8 mouse cellular contexts compared by ENCODE assay signal in the genomic region with DNA sequence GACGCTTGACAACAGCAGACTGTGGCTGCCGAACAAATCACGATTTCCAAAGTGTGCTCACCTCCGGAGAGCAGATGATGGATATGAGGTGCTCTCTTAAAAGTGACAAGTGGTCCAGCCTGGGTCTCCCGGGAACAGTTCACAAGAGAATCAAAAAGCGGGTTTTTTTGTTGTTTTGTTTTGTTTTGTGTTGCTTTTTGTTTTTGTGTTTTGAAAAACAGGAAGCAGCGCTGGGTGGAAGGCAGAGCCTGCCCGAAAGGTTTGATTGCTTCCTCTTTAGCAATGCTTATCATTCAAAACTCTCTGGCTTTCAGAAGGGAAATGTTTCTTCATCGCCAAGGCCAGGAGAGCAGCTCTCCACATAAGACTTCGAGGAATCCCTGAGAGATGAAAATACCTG. TPM values are rescaled to one million over a fixed set of nuclear protein-coding genes. Genes with fewer than 3 reads are reported as not detected.
DNase-seq lines count a peak whose midpoint lies in the region; ATAC-seq lines count a peak whose summit lies in the region.

No protein-coding gene starts in this region.

- peaks cover 11% of the 10 kb centered on the region for H3K4me1 ChIP-seq in heart, embryonic 10.5 days
- peaks cover 11% of the 10 kb centered on the region for H3K4me1 ChIP-seq in hindbrain, embryonic 14.5 days (replicated peaks; ENCODE audit: control insufficient read depth, insufficient read depth, low read length)

- peaks cover 4% of the 10 kb centered on the region; the same call in 1 of the 2 replicates for H3K9me3 ChIP-seq in heart, embryonic 10.5 days
- no peaks in the 10 kb centered on the region for H3K9me3 ChIP-seq in hindbrain, embryonic 14.5 days (ENCODE audit: control insufficient read depth, low read length)

- DNase-seq in heart, embryonic 10.5 days (ENCODE audit: low spot score), result no peak
- no peak for DNase-seq in heart, postnatal 14 days
- DNase-seq in hindbrain, embryonic 14.5 days (ENCODE audit: low spot score), result no peak
- DNase-seq in right cerebral cortex, postnatal 14 days, result no peak
- no peak for DNase-seq in layer of hippocampus, adult 8-10 months (ENCODE audit: low spot score in 2 of 2)
- DNase-seq in embryo, embryonic 11 days, result no peak

- H3K79me2 ChIP-seq in macrophage (ENCODE audit: inconsistent target), result peaks cover 39% of the 10 kb centered on the region

- H3K27me3 ChIP-seq in heart, embryonic 10.5 days (ENCODE audit: insufficient read depth, poor library complexity, severe bottlenecking), result no peaks in the 10 kb centered on the region
- H3K27me3 ChIP-seq in hindbrain, embryonic 14.5 days (ENCODE audit: control insufficient read depth, insufficient read depth, low read length), result no peaks in the 10 kb centered on the region

- H3K36me3 ChIP-seq in heart, embryonic 10.5 days, result no peaks in the 10 kb centered on the region
- no peaks in the 10 kb centered on the region for H3K36me3 ChIP-seq in hindbrain, embryonic 14.5 days (replicated peaks; ENCODE audit: control insufficient read depth, insufficient read depth)
- no peaks in the 10 kb centered on the region for H3K36me3 ChIP-seq in macrophage (ENCODE audit: inconsistent target)

- H3K27ac ChIP-seq in heart, embryonic 10.5 days, result peak overlapping the region; percentile 97
- H3K27ac ChIP-seq in hindbrain, embryonic 14.5 days, result no peak overlapping the region; the same call in 1 of the 2 replicates
- H3K27ac ChIP-seq in macrophage, result peak overlapping the region; percentile 95

- 17% methylated on average over 10 of the region's 10 CpGs for WGBS in heart, embryonic 10.5 days
- 28% methylated on average over 10 of the region's 10 CpGs for WGBS in hindbrain, embryonic 14.5 days
- 1% methylated on average over 9 of the region's 10 CpGs for WGBS in macrophage (ENCODE audit: missing documents)

- peak overlapping the region; percentile 76 for H3K9ac ChIP-seq in hindbrain, embryonic 14.5 days

- intact Hi-C loops in heart, postnatal 14 days (cut with DNase I), result loop anchor here (2.0 to 5.0 kb wide), 2 partner anchors 24 to 60 kb away; partner anchors contain the start of gene Cebpa

- peak overlapping the region; percentile 97 for H3K4me3 ChIP-seq in heart, embryonic 10.5 days
- peak overlapping the region; percentile 69 for H3K4me3 ChIP-seq in hindbrain, embryonic 14.5 days (replicated peaks; ENCODE audit: low read length)
- peak overlapping the region; percentile 44 for H3K4me3 ChIP-seq in macrophage (ENCODE audit: inconsistent target)

- ATAC-seq in common myeloid progenitor, adult 5-6 weeks (replicated peaks; ENCODE audit: low read depth, poor library complexity, severe bottlenecking), result peak; percentile 61
- no peak for ATAC-seq in hindbrain, embryonic 14.5 days (ENCODE audit: low FRiP score)

- peak overlapping the region; percentile 82 for H3K4me2 ChIP-seq in hindbrain, embryonic 14.5 days (replicated peaks)

RNA-seq across cellular contexts. Expression of gene Cebpg, which starts 0.6 kb away (rescaled TPM):
- polyA plus RNA-seq in heart, embryonic 10.5 days (2016; fragmentation: Nextera tagmentation; extraction: Ambion mirVana), result 17.5 and 29.3 TPM in 2 replicates
- total RNA-seq in heart, postnatal 14 days (2021), result 10 to 100 TPM; 27.8 to 29.1 TPM
- total RNA-seq in common myeloid progenitor, adult 5-6 weeks (2017), result 29.8 and 33.7 TPM in 2 replicates
- 28.3 and 30.8 TPM in 2 replicates for polyA plus RNA-seq in hindbrain, embryonic 14.5 days (2014; fragmentation: Nextera tagmentation; extraction: Ambion mirVana)
- 100 to 1,000 TPM in 15 of 26 experiments, 10 to 100 TPM in 11; 32.3 to 227 (median 110) TPM for total RNA-seq in macrophage (2018; cell fraction: chromatin; rRNA removed)
- total RNA-seq in macrophage (2018; cell fraction: cytosol; rRNA removed), result 10 to 100 TPM; 12.2 to 34.9 (median 26.5) TPM
- 100 to 1,000 TPM in 11 of 26 experiments, 10 to 100 TPM in 15; 32.5 to 149 (median 83.9) TPM for total RNA-seq in macrophage (2018; cell fraction: nucleus; rRNA removed)
- 19.8 to 31.4 TPM (median 27.0 TPM) in 3 replicates for polyA plus RNA-seq in macrophage (2018)
- total RNA-seq in layer of hippocampus, adult 8-10 months (2022), result 10 to 100 TPM; 31.5 to 42.0 (median 36.7) TPM

Comparison
In these comparisons a context has a peak if more than half of its experiments do, and no peak if none do; other contexts are left out.
1. H3K4me3 ChIP-seq: peak in every context shown above with its lines; median percentile 97 in heart, embryonic 10.5 days; 69 in hindbrain, embryonic 14.5 days; 44 in macrophage.